Mouse (Mus musculus): ENCODE measurements around the gene Fkbp3.

Gene Fkbp3

DNA sequence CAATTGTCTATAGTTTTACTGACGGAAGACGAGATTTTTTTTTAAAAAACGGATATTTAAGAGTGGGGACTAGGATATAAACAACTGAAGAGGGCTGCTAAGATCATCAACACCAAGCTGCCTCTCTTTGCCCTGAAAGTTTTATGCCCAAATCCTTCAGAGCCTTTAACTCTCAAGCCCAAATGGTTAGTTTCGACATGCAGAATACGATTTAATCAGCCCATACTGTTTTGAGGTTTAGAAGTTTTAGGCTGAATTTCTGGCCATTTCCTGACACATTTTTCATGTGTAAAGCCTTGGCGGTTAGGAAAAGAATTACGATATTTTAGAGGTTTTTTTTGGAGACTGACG is 38.0 kb downstream of the Fkbp3 start:
- no peak for DNase-seq (ENCODE audit: low spot score)

DNA sequence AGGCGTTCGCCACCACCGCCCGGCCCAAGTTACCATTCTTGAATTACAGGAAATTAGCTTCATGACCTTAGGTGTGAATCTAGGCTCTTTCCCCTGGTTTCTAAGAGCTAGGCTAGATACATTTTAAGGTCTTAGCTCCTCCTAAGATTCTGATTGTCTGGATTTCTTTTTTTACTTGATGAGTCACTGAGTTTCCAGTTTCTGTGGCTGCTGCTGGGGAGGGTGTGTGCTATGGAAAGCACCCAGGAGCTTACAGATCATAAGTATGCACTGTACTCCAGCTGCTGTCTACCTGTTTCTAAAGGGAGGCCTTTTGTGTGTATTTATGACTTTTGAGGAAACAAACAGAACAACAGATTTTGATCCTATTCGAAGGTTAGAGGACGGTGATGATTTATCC is 51.0 kb downstream of the Fkbp3 start:
- DNase-seq (ENCODE audit: low spot score): no peak

All from testis, postnatal 10 days (tissue).